Mouse (Mus musculus): ENCODE results near the gene Dmrtb1.

- TF ChIP-seq MXI1 (IDR thresholded peaks at IDR 0.05; ENCODE audit: low read depth, low read length) = peak; percentile 82
- TF ChIP-seq CTCF (conservative IDR thresholded peaks at IDR 0.05 in 1 of 2, IDR thresholded peaks at IDR 0.05 in 1 of 2; ENCODE audit: low read depth in 2 of 2, low read length in 2 of 2) = peak in 1 of 2 experiments; percentile 69; a peak in 2 of 4 replicates
- TF ChIP-seq USF2 (conservative IDR thresholded peaks at IDR 0.05; ENCODE audit: low read depth, low read length) = no peak
- no peak for TF ChIP-seq TCF12 (IDR thresholded peaks at IDR 0.05; ENCODE audit: low read depth, low read length)
- no peak for TF ChIP-seq POLR2A (IDR thresholded peaks at IDR 0.05; ENCODE audit: low read depth, low read length)
- no peak for TF ChIP-seq ZMIZ1 (IDR thresholded peaks at IDR 0.05; ENCODE audit: low read depth, low read length)
- TF ChIP-seq USF1 (IDR thresholded peaks at IDR 0.05; ENCODE audit: low read depth, low read length) = no peak
Observed at GRCm38 (mm10) chr4:107673638-107674321, 10.2 kb downstream of the Dmrtb1 start.
